8 mouse cellular contexts compared by ENCODE assay signal in the genomic region with DNA sequence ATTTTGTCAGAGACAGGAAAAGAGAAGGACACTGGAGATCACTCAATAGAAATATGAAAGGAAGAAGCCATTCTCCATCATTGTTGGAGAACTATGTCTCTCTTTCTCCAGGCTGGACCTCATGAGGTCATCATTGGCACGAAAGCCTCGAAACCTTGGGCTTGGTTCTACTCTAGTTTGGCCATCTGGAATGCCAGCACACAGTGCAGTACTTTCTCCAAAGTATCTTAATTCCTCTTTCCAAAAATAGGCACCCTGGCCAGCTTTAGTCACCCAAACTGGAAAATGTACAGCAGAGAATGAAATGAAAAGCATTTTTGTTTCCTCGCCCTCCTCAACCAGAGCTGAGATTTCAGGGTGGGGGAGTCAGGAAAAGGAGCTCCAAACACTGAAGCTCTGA.
DNase-seq lines count a peak whose midpoint lies in the region.

No protein-coding gene starts in this region.

- intact Hi-C loops in gastrocnemius, postnatal 14 days (cut with DNase I; ENCODE audit: low total_unique reads), result no loop called here

- peak; percentile 20 for DNase-seq in layer of hippocampus, adult 11-12 months (ENCODE audit: low spot score)
- no peak for DNase-seq in layer of hippocampus, adult 9-10 months (ENCODE audit: low spot score)
- DNase-seq in cerebellum, adult 8-10 months, result peak; percentile 13
- DNase-seq in gastrocnemius, postnatal 14 days, result peak; percentile 35
- DNase-seq in layer of hippocampus, adult 9-11 months, result peak; percentile 38
- DNase-seq in MN1 (ENCODE audit: low spot score), result no peak
- DNase-seq in urinary bladder, postnatal 14 days (ENCODE audit: low spot score), result no peak
- DNase-seq in urinary bladder, postnatal 10 days (ENCODE audit: low spot score), result no peak

Comparison
In these comparisons a context has a peak if more than half of its experiments do, and no peak if none do; other contexts are left out.
1. DNase-seq: peak in layer of hippocampus, adult 11-12 months (single experiment), cerebellum, adult 8-10 months (single experiment), gastrocnemius, postnatal 14 days (single experiment) and layer of hippocampus, adult 9-11 months (single experiment); none in layer of hippocampus, adult 9-10 months (single experiment), MN1 (single experiment), urinary bladder, postnatal 14 days (single experiment) and urinary bladder, postnatal 10 days (single experiment).